Mouse (Mus musculus): ENCODE measurements at regions not wholly inside any gene's neighbourhood (a gene's known extent, or its start where the extent isn't known, plus 50 kb on each side); places are given as distances from the start of the nearest gene placed in this dataset.

DNA sequence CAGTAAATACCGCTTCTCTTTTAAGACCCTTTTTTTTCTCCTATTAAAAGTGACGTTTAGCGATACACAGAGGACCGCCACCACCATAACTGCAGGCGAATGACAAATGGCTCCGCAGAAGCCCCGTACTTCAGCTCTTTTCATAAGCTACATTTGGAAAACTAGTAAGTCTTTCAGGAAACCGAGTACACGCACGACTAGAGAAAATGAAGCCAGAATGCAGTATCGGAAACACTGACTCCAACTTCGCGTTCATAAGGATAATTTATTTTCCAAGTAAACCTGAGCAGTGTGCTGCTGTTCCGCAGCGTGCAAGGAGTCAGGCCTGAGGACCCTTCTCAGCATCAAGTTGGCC lies 529.2 kb upstream of the Adgrl2 start:
- TF ChIP-seq ZC3H11A (IDR thresholded peaks at IDR 0.05; ENCODE audit: low read depth, low read length) (no peak), NELFE (IDR thresholded peaks at IDR 0.05; ENCODE audit: low read depth, low read length) (no peak), UBTF (IDR thresholded peaks at IDR 0.05; ENCODE audit: low read depth, low read length) (no peak), MAFK (IDR thresholded peaks at IDR 0.05; ENCODE audit: insufficient replicate concordance, low read length) (no peak), SIN3A (IDR thresholded peaks at IDR 0.05; ENCODE audit: low read length) (no peak), ZNF384 (IDR thresholded peaks at IDR 0.05; ENCODE audit: low read depth, low read length) (no peak), EP300 (IDR thresholded peaks at IDR 0.05; ENCODE audit: low read length) (no peak), MXI1 (IDR thresholded peaks at IDR 0.05; ENCODE audit: low read depth, low read length) (no peak), GABPA (IDR thresholded peaks at IDR 0.05; ENCODE audit: insufficient replicate concordance, low read depth, low read length) (no peak), ZKSCAN1 (IDR thresholded peaks at IDR 0.05; ENCODE audit: borderline replicate concordance, low read depth, low read length) (no peak), CHD1 (IDR thresholded peaks at IDR 0.05; ENCODE audit: low read depth, low read length) (no peak), CTCF (conservative IDR thresholded peaks at IDR 0.05 in 1 of 2, IDR thresholded peaks at IDR 0.05 in 1 of 2; ENCODE audit: low read depth in 2 of 2, low read length in 2 of 2) (no peak), USF1 (IDR thresholded peaks at IDR 0.05; ENCODE audit: low read depth, low read length) (no peak), BHLHE40 (IDR thresholded peaks at IDR 0.05; ENCODE audit: low read depth, low read length) (no peak), MEF2A (IDR thresholded peaks at IDR 0.05; ENCODE audit: borderline replicate concordance, low read depth, low read length) (no peak), JUN (IDR thresholded peaks at IDR 0.05; ENCODE audit: insufficient read depth, low read depth, low read length) (no peak), POLR2A (IDR thresholded peaks at IDR 0.05; ENCODE audit: low read depth, low read length) (no peak), RAD21 (IDR thresholded peaks at IDR 0.05; ENCODE audit: low read depth, low read length) (no peak), IRF4 (IDR thresholded peaks at IDR 0.05; ENCODE audit: low read depth, low read length) (no peak), TBP (conservative IDR thresholded peaks at IDR 0.05; ENCODE audit: low read depth, low read length) (no peak)
- Histone ChIP-seq H3K4me2 (ENCODE audit: insufficient read depth, low read depth, poor library complexity, severe bottlenecking) (no peak overlapping the region), H3K9me3 (replicated peaks; ENCODE audit: low read length) (no peaks in the 10 kb centered on the region), H3K4me3 (replicated peaks in 1 of 3; ENCODE audit: low read depth in 2 of 3, low read length in 2 of 3, poor library complexity in 1 of 3) (no peak overlapping the region), H3K9ac (ENCODE audit: insufficient read depth, low read depth) (no peak overlapping the region), H3K79me2 (replicated peaks; ENCODE audit: control insufficient read depth, extremely low read depth, insufficient read depth, poor library complexity, severe bottlenecking) (no peaks in the 10 kb centered on the region), H3K4me1 (ENCODE audit: control insufficient read depth in 1 of 2, insufficient read depth in 2 of 2) (no peaks in the 10 kb centered on the region), H3K36me3 (replicated peaks in 1 of 2; ENCODE audit: control insufficient read depth in 1 of 2, insufficient read depth in 1 of 2, low read length in 1 of 2) (no peaks in the 10 kb centered on the region), H3K27me3 (replicated peaks) (no peaks in the 10 kb centered on the region), H3K27ac (ENCODE audit: insufficient read depth, low read depth) (no peak overlapping the region)
- dilution Hi-C loops (cut with MboI; ENCODE audit: extremely low pct_ligation_motif_present, extremely low pct_unique_long_range_greater_than_20kb, low sequenced_read_pairs) (no loop called here), in situ Hi-C loops (cut with MboI; ENCODE audit: low pct_ligation_motif_present, low pct_unique_long_range_greater_than_20kb, low sequenced_read_pairs) (no loop called here)
- DNase-seq (ENCODE audit: extremely low read depth), result no peak

DNA sequence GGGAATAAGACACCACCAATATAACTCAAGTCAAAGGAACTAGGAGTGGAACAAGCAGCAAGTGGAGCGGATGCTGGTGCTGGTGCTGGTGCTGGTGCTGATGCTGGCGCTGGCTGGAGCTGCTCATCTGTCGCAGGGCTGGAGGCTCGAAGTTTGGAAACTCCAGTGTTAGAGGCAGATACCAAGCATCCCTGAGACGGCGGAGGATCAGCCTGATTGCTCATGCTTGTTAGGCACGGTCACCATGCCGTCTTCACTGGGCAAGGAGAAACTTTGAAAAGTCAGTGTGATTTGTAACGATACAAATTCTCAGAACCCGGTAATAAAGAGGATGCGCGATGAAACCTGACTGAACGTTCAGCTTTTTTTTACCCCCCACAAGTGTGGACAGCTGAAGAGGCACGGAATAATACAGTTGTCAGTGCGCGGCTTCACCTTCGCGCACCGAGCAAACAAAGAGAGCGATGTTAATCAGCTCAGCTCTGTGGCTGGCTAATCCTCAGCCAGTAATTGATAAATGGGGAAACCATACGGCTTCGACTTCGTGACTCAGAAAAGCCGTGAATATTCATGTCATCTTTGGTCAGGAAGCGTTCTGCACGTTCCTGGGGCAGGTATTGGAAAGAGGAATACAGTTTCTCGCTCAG lies 528.7 kb upstream of the Adgrl2 start:
- no peak overlapping the region for H3K4me3 ChIP-seq (replicated peaks in 1 of 3; ENCODE audit: low read depth in 2 of 3, low read length in 2 of 3, poor library complexity in 1 of 3)
- no peak overlapping the region for H3K27ac ChIP-seq (ENCODE audit: insufficient read depth, low read depth)

More for the DNA sequence above, 528.7 kb upstream of the Adgrl2 start:
- H3K27me3 ChIP-seq (replicated peaks), result no peaks in the 10 kb centered on the region
- dilution Hi-C loops (cut with MboI; ENCODE audit: extremely low pct_ligation_motif_present, extremely low pct_unique_long_range_greater_than_20kb, low sequenced_read_pairs) (no loop called here), in situ Hi-C loops (cut with MboI; ENCODE audit: low pct_ligation_motif_present, low pct_unique_long_range_greater_than_20kb, low sequenced_read_pairs) (no loop called here)
- no peaks in the 10 kb centered on the region for H3K36me3 ChIP-seq (replicated peaks in 1 of 2; ENCODE audit: control insufficient read depth in 1 of 2, insufficient read depth in 1 of 2, low read length in 1 of 2)
- DNase-seq (ENCODE audit: extremely low read depth), result no peak
- H3K4me2 ChIP-seq (ENCODE audit: insufficient read depth, low read depth, poor library complexity, severe bottlenecking), result no peak overlapping the region
- TF ChIP-seq ETS1 (conservative IDR thresholded peaks at IDR 0.05; ENCODE audit: low read depth, low read length) (no peak), CHD2 (IDR thresholded peaks at IDR 0.05; ENCODE audit: low read length) (no peak), CTCF (conservative IDR thresholded peaks at IDR 0.05 in 1 of 2, IDR thresholded peaks at IDR 0.05 in 1 of 2; ENCODE audit: low read depth in 2 of 2, low read length in 2 of 2) (no peak), NELFE (IDR thresholded peaks at IDR 0.05; ENCODE audit: low read depth, low read length) (no peak), EP300 (IDR thresholded peaks at IDR 0.05; ENCODE audit: low read length) (no peak)
- H3K9ac ChIP-seq (ENCODE audit: insufficient read depth, low read depth), result no peak overlapping the region
- no peaks in the 10 kb centered on the region for H3K9me3 ChIP-seq (replicated peaks; ENCODE audit: low read length)
- no peaks in the 10 kb centered on the region for H3K4me1 ChIP-seq (ENCODE audit: control insufficient read depth in 1 of 2, insufficient read depth in 2 of 2)
- no peaks in the 10 kb centered on the region for H3K79me2 ChIP-seq (replicated peaks; ENCODE audit: control insufficient read depth, extremely low read depth, insufficient read depth, poor library complexity, severe bottlenecking)
